Mouse (Mus musculus) forebrain, embryonic 16.5 days (tissue): Measurements from ENCODE around the gene Sox15. TPM values are rescaled to one million over a fixed set of nuclear protein-coding genes. Genes with fewer than 3 reads are reported as not detected.
A peak's percentile ranks its signal among the peaks of the same experiment; 100 is the strongest.

Experiments
- ATAC-seq: fragments of 200-750 bp; cut with Nextera tagmentation; 2 replicates; pipeline ENCODE4 v1.8.0; 2017; ENCODE audit warnings: mild to moderate bottlenecking, moderate library complexity
- H3K27ac ChIP-seq: fragments of 300-500 bp; sonication (generic); 2 replicates; pipeline ENCODE4 v1.5.1; 2014; ENCODE audit warnings: low read length, control low read depth
- H3K27me3 ChIP-seq: fragments of 300-500 bp; sonication (generic); replicated peaks from 2 replicates; pipeline ENCODE4 v1.6.1; 2014; ENCODE audit warnings: low read length; ENCODE audit not compliant: control insufficient read depth, insufficient read depth
- H3K36me3 ChIP-seq: fragments of 300-500 bp; sonication (generic); 2 replicates; pipeline ENCODE4 v1.6.1; 2014; ENCODE audit not compliant: control insufficient read depth, insufficient read depth
- H3K4me1 ChIP-seq: fragments of 300-500 bp; sonication (generic); replicated peaks from 2 replicates; pipeline ENCODE4 v1.6.1; 2014; ENCODE audit warnings: low read length; ENCODE audit not compliant: control insufficient read depth, insufficient read depth
- H3K4me2 ChIP-seq: fragments of 300-500 bp; sonication (generic); 2 replicates; pipeline ENCODE4 v1.6.1; 2014; ENCODE audit warnings: mild to moderate bottlenecking, low read length, control low read depth
- H3K4me3 ChIP-seq: fragments of 300-500 bp; sonication (generic); replicated peaks from 2 replicates; pipeline ENCODE4 v1.5.1; 2014; ENCODE audit warnings: mild to moderate bottlenecking, low read length, control low read depth
- H3K9ac ChIP-seq: fragments of 300-500 bp; sonication (generic); replicated peaks from 2 replicates; pipeline ENCODE4 v1.6.1; 2014; ENCODE audit warnings: low read depth, low read length, control low read depth
- H3K9me3 ChIP-seq: fragments of 300-500 bp; sonication (generic); 2 replicates; pipeline ENCODE4 v1.6.1; 2016; ENCODE audit warnings: low read length; ENCODE audit not compliant: control insufficient read depth
- WGBS: fragments of 180-500 bp; shearing (Covaris S2); extraction: QIAGEN DNeasy Blood & Tissue Kit; methylation state at CpG from one replicate; pipeline ENCODE4 v1.1.7; 2014; 5-methylcytosine and 5-hydroxymethylcytosine counted together
- polyA plus RNA-seq: library from polyadenylated mRNA; unstranded; fragments of >200 nt; fragmentation: Nextera tagmentation; extraction: Ambion mirVana; gene quantifications from 2 replicates; pipeline ENCODE4 v1.2.1, GENCODE M21; 2015

The Sox15 gene
- polyA plus RNA-seq, 1 experiment from 2014 or later: not detected

- Histone ChIP-seq H3K4me3 (no peak overlapping the region), H3K4me1 (peaks cover 27% of the 10 kb centered on the region), H3K36me3 (peaks cover 29% of the 10 kb centered on the region), H3K27ac (no peak overlapping the region), H3K9me3 (no peaks in the 10 kb centered on the region), H3K27me3 (no peaks in the 10 kb centered on the region), H3K4me2 (no peak overlapping the region), H3K9ac (no peak overlapping the region)
- WGBS: 81% methylated on average over 3 of the region's 3 CpGs
- ATAC-seq: no peak
These were observed 11.5 kb downstream of the Sox15 start for GRCm38 (mm10) chr11:69666665-69667005.

GRCm38 (mm10) chr11:69670786-69671725, 15.9 kb downstream of the Sox15 start:
- H3K4me3 ChIP-seq: peak overlapping the region; percentile 100
- peaks cover 26% of the 10 kb centered on the region for H3K4me1 ChIP-seq
- peaks cover 35% of the 10 kb centered on the region for H3K36me3 ChIP-seq
- no peaks in the 10 kb centered on the region for H3K9me3 ChIP-seq
- H3K27ac ChIP-seq: peak overlapping the region; percentile 98
- peak overlapping the region; percentile 99 for H3K9ac ChIP-seq
- ATAC-seq: peak; percentile 73
- under 1% methylated on average over 61 of the region's 61 CpGs for WGBS
- H3K27me3 ChIP-seq: no peaks in the 10 kb centered on the region
- peak overlapping the region; percentile 96 for H3K4me2 ChIP-seq

- Histone ChIP-seq H3K4me3 (peak overlapping the region; percentile 100), H3K36me3 (peaks cover 29% of the 10 kb centered on the region), H3K27me3 (no peaks in the 10 kb centered on the region), H3K27ac (peak overlapping the region; percentile 98), H3K4me1 (peaks cover 26% of the 10 kb centered on the region), H3K9ac (peak overlapping the region; percentile 99), H3K4me2 (peak overlapping the region; percentile 96), H3K9me3 (no peaks in the 10 kb centered on the region)
- ATAC-seq: peak; percentile 2; the same call in 1 of the 2 replicates
- under 1% methylated on average over 43 of the region's 43 CpGs for WGBS
These were observed 16.6 kb downstream of the Sox15 start for GRCm38 (mm10) chr11:69671726-69672124.

GRCm38 (mm10) chr11:69672211-69672706, 17.1 kb downstream of the Sox15 start, which contains the start of gene Eif4a1:
Gene Eif4a1, minus strand, starts transcription at chr11:69672423.
- peak within 1 kb of the TSS; percentile 96 for H3K4me2 ChIP-seq
- peak; percentile 96 for ATAC-seq
- WGBS: under 1% methylated on average over 36 of the region's 36 CpGs

GRCm38 (mm10) chr11:69679144-69679543, 24.0 kb downstream of the Sox15 start:
- no peak for ATAC-seq
- H3K4me3 ChIP-seq: no peak overlapping the region
- H3K9ac ChIP-seq: no peak overlapping the region
- WGBS: 100% methylated on average over 1 of the region's 2 CpGs
- H3K27me3 ChIP-seq: no peaks in the 10 kb centered on the region
- no peak overlapping the region for H3K4me2 ChIP-seq
- peaks cover 18% of the 10 kb centered on the region for H3K36me3 ChIP-seq
- H3K4me1 ChIP-seq: peaks cover 34% of the 10 kb centered on the region
- H3K9me3 ChIP-seq: no peaks in the 10 kb centered on the region
- no peak overlapping the region for H3K27ac ChIP-seq

More at GRCm38 (mm10) chr11:69672211-69672706, 17.1 kb downstream of the Sox15 start, which contains the start of gene Eif4a1:
- H3K27me3 ChIP-seq: no peaks in the 10 kb centered on the region
- H3K4me1 ChIP-seq: peaks cover 26% of the 10 kb centered on the region
- no peaks in the 10 kb centered on the region for H3K9me3 ChIP-seq
- peak within 1 kb of the TSS; percentile 98 for H3K27ac ChIP-seq
- H3K4me3 ChIP-seq: peak within 1 kb of the TSS; percentile 100
- peak within 1 kb of the TSS; percentile 99 for H3K9ac ChIP-seq
- H3K36me3 ChIP-seq: peaks cover 31% of the 10 kb centered on the region

- Histone ChIP-seq H3K4me3 (peak overlapping the region; percentile 88), H3K4me2 (peak overlapping the region; percentile 98), H3K27me3 (no peaks in the 10 kb centered on the region), H3K4me1 (peaks cover 34% of the 10 kb centered on the region), H3K27ac (no peak overlapping the region; the same call in 1 of the 2 replicates), H3K9me3 (no peaks in the 10 kb centered on the region), H3K36me3 (peaks cover 16% of the 10 kb centered on the region; the same call in 1 of the 2 replicates), H3K9ac (no peak overlapping the region)
- WGBS: 93% methylated on average over 30 of the region's 30 CpGs
- ATAC-seq: no peak
These were observed 25.2 kb downstream of the Sox15 start for GRCm38 (mm10) chr11:69680136-69680855.

- WGBS: under 1% methylated on average over 75 of the region's 80 CpGs
- Histone ChIP-seq H3K9me3 (no peaks in the 10 kb centered on the region), H3K4me3 (peak within 1 kb of the TSS; percentile 88), H3K4me2 (peak within 1 kb of the TSS; percentile 98), H3K27me3 (no peaks in the 10 kb centered on the region), H3K9ac (peak within 1 kb of the TSS; percentile 88), H3K27ac (peak within 1 kb of the TSS; percentile 97), H3K36me3 (peaks cover 9% of the 10 kb centered on the region; the same call in 1 of the 2 replicates), H3K4me1 (peaks cover 45% of the 10 kb centered on the region)
- ATAC-seq: peak; percentile 98
These were observed 26.4 kb downstream of the Sox15 start, which contains the start of gene Senp3 for GRCm38 (mm10) chr11:69681314-69682208. Gene Senp3, minus strand, starts transcription at chr11:69682084.

GRCm38 (mm10) chr11:69682209-69682839, 27.2 kb downstream of the Sox15 start:
- ATAC-seq: peak; percentile 8; the same call in 1 of the 2 replicates
- peaks cover 45% of the 10 kb centered on the region for H3K4me1 ChIP-seq
- H3K27ac ChIP-seq: peak overlapping the region; percentile 97
- no peaks in the 10 kb centered on the region for H3K9me3 ChIP-seq
- H3K9ac ChIP-seq: peak overlapping the region; percentile 88
- peaks cover 7% of the 10 kb centered on the region; the same call in 1 of the 2 replicates for H3K36me3 ChIP-seq
- H3K27me3 ChIP-seq: no peaks in the 10 kb centered on the region
- H3K4me3 ChIP-seq: peak overlapping the region; percentile 88
- WGBS: 21% methylated on average over 24 of the region's 24 CpGs
- H3K4me2 ChIP-seq: peak overlapping the region; percentile 98
